Mouse (Mus musculus): ENCODE measurements around the gene Klf7. TPM values are rescaled to one million over a fixed set of nuclear protein-coding genes. Genes with fewer than 3 reads are reported as not detected.
A peak's percentile ranks its signal among the peaks of the same experiment; 100 is the strongest.
"Not testable (repeated sequence)": the region's sequence is repeated elsewhere in the genome, so short reads cannot be mapped to it uniquely, and the experiment has no call there.

Gene Klf7
- polyA plus RNA-seq, 1 experiment, result 19.7 TPM

- DNase-seq, result peak; percentile 50 to 52
- Histone ChIP-seq H3K4me3 (replicated peaks; ENCODE audit: insufficient read depth, low read depth, low read length) (peak overlapping the region; percentile 20), H3K4me1 (ENCODE audit: control insufficient read depth, insufficient read depth, low read length) (peaks cover 11% of the 10 kb centered on the region; the same call in 1 of the 2 replicates), H3K27me3 (ENCODE audit: control insufficient read depth, insufficient read depth, low read length) (no peaks in the 10 kb centered on the region), H3K27ac (ENCODE audit: insufficient read depth, low read length) (peak overlapping the region; percentile 15; the same call in 1 of the 2 replicates)
- TF ChIP-seq CTCF (IDR thresholded peaks at IDR 0.05; ENCODE audit: borderline replicate concordance, insufficient read depth, low read depth, low read length) (no peak), POLR2A (IDR thresholded peaks at IDR 0.05; ENCODE audit: borderline replicate concordance, insufficient read depth, low read length) (no peak)
- 5% methylated on average over 6 of the region's 6 CpGs for WGBS
These were observed 5.2 kb downstream of the Klf7 start for GRCm38 (mm10) chr1:64116746-64117455.

GRCm38 (mm10) chr1:64114579-64114978 lies 7.5 kb downstream of the Klf7 start:
- TF ChIP-seq CTCF (IDR thresholded peaks at IDR 0.05; ENCODE audit: borderline replicate concordance, insufficient read depth, low read depth, low read length) (no peak), POLR2A (IDR thresholded peaks at IDR 0.05; ENCODE audit: borderline replicate concordance, insufficient read depth, low read length) (no peak)
- Histone ChIP-seq H3K4me1 (ENCODE audit: control insufficient read depth, insufficient read depth, low read length) (peaks cover 16% of the 10 kb centered on the region), H3K27ac (ENCODE audit: insufficient read depth, low read length) (no peak overlapping the region), H3K27me3 (ENCODE audit: control insufficient read depth, insufficient read depth, low read length) (no peaks in the 10 kb centered on the region), H3K4me3 (replicated peaks; ENCODE audit: insufficient read depth, low read depth, low read length) (no peak overlapping the region)
- DNase-seq, result no peak
- 39% methylated on average over 3 of the region's 3 CpGs for WGBS

GRCm38 (mm10) chr1:64108653-64109052 lies 13.4 kb downstream of the Klf7 start:
- DNase-seq; H3K27me3 ChIP-seq (ENCODE audit: control insufficient read depth, insufficient read depth, low read length); H3K27ac ChIP-seq (ENCODE audit: insufficient read depth, low read length); H3K4me3 ChIP-seq (replicated peaks; ENCODE audit: insufficient read depth, low read depth, low read length): not testable (repeated sequence)
- WGBS, result 80% methylated on average over 3 of the region's 3 CpGs
- H3K4me1 ChIP-seq (ENCODE audit: control insufficient read depth, insufficient read depth, low read length), result peaks cover 23% of the 10 kb centered on the region

GRCm38 (mm10) chr1:64107526-64107925 lies 14.6 kb downstream of the Klf7 start:
- Histone ChIP-seq H3K4me3 (replicated peaks; ENCODE audit: insufficient read depth, low read depth, low read length) (no peak overlapping the region), H3K27ac (ENCODE audit: insufficient read depth, low read length) (no peak overlapping the region), H3K27me3 (ENCODE audit: control insufficient read depth, insufficient read depth, low read length) (no peaks in the 10 kb centered on the region), H3K4me1 (ENCODE audit: control insufficient read depth, insufficient read depth, low read length) (peaks cover 17% of the 10 kb centered on the region)
- 34% methylated on average over 7 of the region's 7 CpGs for WGBS
- DNase-seq, result no peak
- TF ChIP-seq CTCF (IDR thresholded peaks at IDR 0.05; ENCODE audit: borderline replicate concordance, insufficient read depth, low read depth, low read length), result no peak
- TF ChIP-seq POLR2A (IDR thresholded peaks at IDR 0.05; ENCODE audit: borderline replicate concordance, insufficient read depth, low read length), result no peak

- Histone ChIP-seq H3K27me3 (ENCODE audit: control insufficient read depth, insufficient read depth, low read length) (no peaks in the 10 kb centered on the region), H3K4me1 (ENCODE audit: control insufficient read depth, insufficient read depth, low read length) (peaks cover 15% of the 10 kb centered on the region), H3K4me3 (replicated peaks; ENCODE audit: insufficient read depth, low read depth, low read length) (no peak overlapping the region), H3K27ac (ENCODE audit: insufficient read depth, low read length) (no peak overlapping the region)
- TF ChIP-seq POLR2A (IDR thresholded peaks at IDR 0.05; ENCODE audit: borderline replicate concordance, insufficient read depth, low read length) (no peak), CTCF (IDR thresholded peaks at IDR 0.05; ENCODE audit: borderline replicate concordance, insufficient read depth, low read depth, low read length) (no peak)
- no peak for DNase-seq
- WGBS, result 41% methylated on average over 5 of the region's 5 CpGs
These were observed 16.0 kb downstream of the Klf7 start for GRCm38 (mm10) chr1:64106127-64106526.

GRCm38 (mm10) chr1:64105181-64105646 lies 16.9 kb downstream of the Klf7 start:
- DNase-seq, result no peak
- Histone ChIP-seq H3K4me3 (replicated peaks; ENCODE audit: insufficient read depth, low read depth, low read length) (no peak overlapping the region), H3K27ac (ENCODE audit: insufficient read depth, low read length) (no peak overlapping the region), H3K27me3 (ENCODE audit: control insufficient read depth, insufficient read depth, low read length) (no peaks in the 10 kb centered on the region), H3K4me1 (ENCODE audit: control insufficient read depth, insufficient read depth, low read length) (peaks cover 16% of the 10 kb centered on the region)
- no peak for TF ChIP-seq CTCF (IDR thresholded peaks at IDR 0.05; ENCODE audit: borderline replicate concordance, insufficient read depth, low read depth, low read length)
- no peak for TF ChIP-seq POLR2A (IDR thresholded peaks at IDR 0.05; ENCODE audit: borderline replicate concordance, insufficient read depth, low read length)
- WGBS, result 73% methylated on average over 7 of the region's 7 CpGs

GRCm38 (mm10) chr1:64104665-64105064 lies 17.4 kb downstream of the Klf7 start:
- WGBS, result 75% methylated on average over 3 of the region's 3 CpGs

GRCm38 (mm10) chr1:64101331-64101730 lies 20.8 kb downstream of the Klf7 start:
- no peak overlapping the region for H3K4me3 ChIP-seq (replicated peaks; ENCODE audit: insufficient read depth, low read depth, low read length)
- no peak for TF ChIP-seq CTCF (IDR thresholded peaks at IDR 0.05; ENCODE audit: borderline replicate concordance, insufficient read depth, low read depth, low read length)
- TF ChIP-seq POLR2A (IDR thresholded peaks at IDR 0.05; ENCODE audit: borderline replicate concordance, insufficient read depth, low read length), result no peak
- WGBS, result 71% methylated on average over 3 of the region's 3 CpGs
- DNase-seq, result no peak
- H3K27me3 ChIP-seq (ENCODE audit: control insufficient read depth, insufficient read depth, low read length), result no peaks in the 10 kb centered on the region
- peaks cover 24% of the 10 kb centered on the region for H3K4me1 ChIP-seq (ENCODE audit: control insufficient read depth, insufficient read depth, low read length)
- H3K27ac ChIP-seq (ENCODE audit: insufficient read depth, low read length), result no peak overlapping the region

More at GRCm38 (mm10) chr1:64104665-64105064, 17.4 kb downstream of the Klf7 start:
- peaks cover 16% of the 10 kb centered on the region for H3K4me1 ChIP-seq (ENCODE audit: control insufficient read depth, insufficient read depth, low read length)
- TF ChIP-seq CTCF (IDR thresholded peaks at IDR 0.05; ENCODE audit: borderline replicate concordance, insufficient read depth, low read depth, low read length) (no peak), POLR2A (IDR thresholded peaks at IDR 0.05; ENCODE audit: borderline replicate concordance, insufficient read depth, low read length) (no peak)
- DNase-seq, result no peak
- H3K27me3 ChIP-seq (ENCODE audit: control insufficient read depth, insufficient read depth, low read length), result no peaks in the 10 kb centered on the region
- H3K27ac ChIP-seq (ENCODE audit: insufficient read depth, low read length), result no peak overlapping the region
- H3K4me3 ChIP-seq (replicated peaks; ENCODE audit: insufficient read depth, low read depth, low read length), result no peak overlapping the region

All from cerebellum, adult 2 months (tissue).